Mouse (Mus musculus) neural tube, embryonic 12.5 days (tissue): ENCODE results near the gene Hsd11b2. TPM values are rescaled to one million over a fixed set of nuclear protein-coding genes. Genes with fewer than 3 reads are reported as not detected.

Source experiments
- ATAC-seq: fragments of 200-750 bp; cut with Nextera tagmentation; 2 replicates; pipeline ENCODE4 v1.8.0; 2017; ENCODE audit warnings: low read depth, mild to moderate bottlenecking, moderate TSS enrichment, moderate library complexity; ENCODE audit not compliant: low FRiP score
- H3K27ac ChIP-seq: fragments of 300-500 bp; sonication (generic); 2 replicates; pipeline ENCODE4 v1.5.1; 2016
- H3K27me3 ChIP-seq: fragments of 300-500 bp; sonication (generic); replicated peaks from 2 replicates; pipeline ENCODE4 v1.6.1; 2016; ENCODE audit warnings: mild to moderate bottlenecking
- H3K36me3 ChIP-seq: fragments of 300-500 bp; sonication (generic); 2 replicates; pipeline ENCODE4 v1.6.1; 2016; ENCODE audit warnings: mild to moderate bottlenecking
- H3K4me1 ChIP-seq: fragments of 300-500 bp; sonication (generic); 2 replicates; pipeline ENCODE4 v1.6.1; 2016
- H3K4me2 ChIP-seq: fragments of 300-500 bp; sonication (generic); replicated peaks from 2 replicates; pipeline ENCODE4 v1.6.1; 2016; ENCODE audit warnings: mild to moderate bottlenecking
- H3K4me3 ChIP-seq: fragments of 300-500 bp; sonication (generic); 2 replicates; pipeline ENCODE4 v1.5.1; 2016
- H3K9ac ChIP-seq: fragments of 300-500 bp; sonication (generic); 2 replicates; pipeline ENCODE4 v1.6.1; 2016; ENCODE audit warnings: mild to moderate bottlenecking
- H3K9me3 ChIP-seq: fragments of 300-500 bp; sonication (generic); 2 replicates; pipeline ENCODE4 v1.6.1; 2016; ENCODE audit warnings: mild to moderate bottlenecking
- WGBS: fragments of 180-500 bp; shearing (Covaris S2); methylation state at CpG from one replicate; pipeline ENCODE4 v1.1.7; 2016; 5-methylcytosine and 5-hydroxymethylcytosine counted together
- polyA plus RNA-seq: library from polyadenylated mRNA; unstranded; fragments of >200 nt; fragmentation: Nextera tagmentation; extraction: Ambion mirVana; gene quantifications from 2 replicates; pipeline ENCODE4 v1.2.1, GENCODE M21; 2016

Hsd11b2 gene
- 23.8 and 25.7 TPM in 2 replicates for polyA plus RNA-seq

- Histone ChIP-seq H3K4me2 (peak within 1 kb of the TSS; percentile 96), H3K27me3 (peaks cover 10% of the 10 kb centered on the region; the same call in 1 of the 2 replicates), H3K36me3 (peaks cover 16% of the 10 kb centered on the region), H3K4me1 (peaks cover 52% of the 10 kb centered on the region), H3K9me3 (no peaks in the 10 kb centered on the region), H3K27ac (peak within 1 kb of the TSS; percentile 72), H3K9ac (peak within 1 kb of the TSS; percentile 81), H3K4me3 (peak within 1 kb of the TSS; percentile 63)
- under 1% methylated on average over 63 of the region's 68 CpGs for WGBS
- ATAC-seq = peak; percentile 57
These were observed at the start of gene Hsd11b2 for GRCm38 (mm10) chr8:105518436-105519313. Hsd11b2 (plus strand) TSS chr8:105518755.

GRCm38 (mm10) chr8:105469041-105469695, 49.4 kb upstream of the Hsd11b2 start:
- peak overlapping the region; percentile 69 for H3K4me2 ChIP-seq
- H3K36me3 ChIP-seq = peaks cover 26% of the 10 kb centered on the region
- peak overlapping the region; percentile 54 for H3K9ac ChIP-seq
- H3K27me3 ChIP-seq = peaks cover 6% of the 10 kb centered on the region; the same call in 1 of the 2 replicates
- 19% methylated on average over 6 of the region's 6 CpGs for WGBS
- peak overlapping the region; percentile 46 for H3K4me3 ChIP-seq
- peak; percentile 53 for ATAC-seq
- no peaks in the 10 kb centered on the region for H3K9me3 ChIP-seq
- H3K4me1 ChIP-seq = peaks cover 68% of the 10 kb centered on the region
- peak overlapping the region; percentile 72 for H3K27ac ChIP-seq

GRCm38 (mm10) chr8:105469816-105470215, 48.7 kb upstream of the Hsd11b2 start:
- Histone ChIP-seq H3K9me3 (no peaks in the 10 kb centered on the region), H3K9ac (peak overlapping the region; percentile 54), H3K4me2 (peak overlapping the region; percentile 69), H3K27ac (peak overlapping the region; percentile 72), H3K36me3 (peaks cover 26% of the 10 kb centered on the region), H3K4me3 (peak overlapping the region; percentile 46), H3K27me3 (peaks cover 6% of the 10 kb centered on the region; the same call in 1 of the 2 replicates), H3K4me1 (peaks cover 68% of the 10 kb centered on the region)
- ATAC-seq = no peak
- WGBS = 74% methylated on average over 5 of the region's 5 CpGs

- peaks cover 69% of the 10 kb centered on the region for H3K4me1 ChIP-seq
- H3K36me3 ChIP-seq = peaks cover 26% of the 10 kb centered on the region
- H3K9me3 ChIP-seq = no peaks in the 10 kb centered on the region
These were observed 48.3 kb upstream of the Hsd11b2 start for GRCm38 (mm10) chr8:105470262-105470661.

GRCm38 (mm10) chr8:105470681-105471313, 47.8 kb upstream of the Hsd11b2 start:
- Histone ChIP-seq H3K4me2 (peak overlapping the region; percentile 69), H3K27ac (peak overlapping the region; percentile 72), H3K9me3 (no peaks in the 10 kb centered on the region), H3K36me3 (peaks cover 28% of the 10 kb centered on the region), H3K4me1 (peaks cover 75% of the 10 kb centered on the region), H3K27me3 (peaks cover 6% of the 10 kb centered on the region; the same call in 1 of the 2 replicates), H3K9ac (peak overlapping the region; percentile 54), H3K4me3 (peak overlapping the region; percentile 46)
- 13% methylated on average over 11 of the region's 11 CpGs for WGBS
- ATAC-seq = peak; percentile 87

More at GRCm38 (mm10) chr8:105470262-105470661, 48.3 kb upstream of the Hsd11b2 start:
- WGBS = 56% methylated on average over 5 of the region's 5 CpGs
- H3K4me2 ChIP-seq = peak overlapping the region; percentile 69
- peak overlapping the region; percentile 54 for H3K9ac ChIP-seq
- peaks cover 6% of the 10 kb centered on the region; the same call in 1 of the 2 replicates for H3K27me3 ChIP-seq
- peak overlapping the region; percentile 72 for H3K27ac ChIP-seq
- peak overlapping the region; percentile 46 for H3K4me3 ChIP-seq
- no peak for ATAC-seq

- H3K36me3 ChIP-seq = peaks cover 23% of the 10 kb centered on the region
- peak within 1 kb of the TSS; percentile 69 for H3K4me2 ChIP-seq
- peak within 1 kb of the TSS; percentile 46 for H3K4me3 ChIP-seq
- no peaks in the 10 kb centered on the region for H3K9me3 ChIP-seq
- peaks cover 9% of the 10 kb centered on the region; the same call in 1 of the 2 replicates for H3K27me3 ChIP-seq
- 2% methylated on average over 25 of the region's 25 CpGs for WGBS
- ATAC-seq = peak; percentile 87
- H3K27ac ChIP-seq = peak within 1 kb of the TSS; percentile 72
- peaks cover 76% of the 10 kb centered on the region for H3K4me1 ChIP-seq
- H3K9ac ChIP-seq = peak within 1 kb of the TSS; percentile 54
These were observed 47.1 kb upstream of the Hsd11b2 start, which contains the start of gene Tppp3 for GRCm38 (mm10) chr8:105471314-105472015. Tppp3 (minus strand) TSS chr8:105471526.

GRCm38 (mm10) chr8:105472414-105472932, 46.1 kb upstream of the Hsd11b2 start:
- H3K36me3 ChIP-seq = peaks cover 13% of the 10 kb centered on the region
- WGBS = 14% methylated on average over 23 of the region's 23 CpGs
- no peaks in the 10 kb centered on the region for H3K9me3 ChIP-seq
- H3K9ac ChIP-seq = no peak overlapping the region
- H3K4me3 ChIP-seq = no peak overlapping the region
- H3K27me3 ChIP-seq = peaks cover 9% of the 10 kb centered on the region; the same call in 1 of the 2 replicates
- H3K27ac ChIP-seq = no peak overlapping the region
- peaks cover 76% of the 10 kb centered on the region for H3K4me1 ChIP-seq
- ATAC-seq = no peak
- peak overlapping the region; percentile 18; the same call in 1 of the 2 replicates for H3K4me2 ChIP-seq

GRCm38 (mm10) chr8:105472983-105473382, 45.6 kb upstream of the Hsd11b2 start:
- H3K4me1 ChIP-seq = peaks cover 76% of the 10 kb centered on the region
- no peak overlapping the region for H3K9ac ChIP-seq
- H3K27me3 ChIP-seq = peaks cover 9% of the 10 kb centered on the region; the same call in 1 of the 2 replicates
- no peak for ATAC-seq
- WGBS = 55% methylated on average over 9 of the region's 9 CpGs
- no peak overlapping the region for H3K27ac ChIP-seq
- H3K9me3 ChIP-seq = no peaks in the 10 kb centered on the region
- peaks cover 8% of the 10 kb centered on the region; the same call in 1 of the 2 replicates for H3K36me3 ChIP-seq
- H3K4me2 ChIP-seq = no peak overlapping the region
- H3K4me3 ChIP-seq = no peak overlapping the region

- no peaks in the 10 kb centered on the region for H3K9me3 ChIP-seq
- 0 out of 2 replicates have a peak overlapping the region, but pooled peaks have one; percentile 13 for H3K9ac ChIP-seq
- no peak for ATAC-seq
- no peak overlapping the region for H3K4me3 ChIP-seq
- 23% methylated on average over 17 of the region's 17 CpGs for WGBS
- H3K36me3 ChIP-seq = peaks cover 3% of the 10 kb centered on the region; the same call in 1 of the 2 replicates
- peak overlapping the region; percentile 38 for H3K4me2 ChIP-seq
- peak overlapping the region; percentile 17; the same call in 1 of the 2 replicates for H3K27ac ChIP-seq
- H3K27me3 ChIP-seq = peaks cover 9% of the 10 kb centered on the region; the same call in 1 of the 2 replicates
- H3K4me1 ChIP-seq = peaks cover 68% of the 10 kb centered on the region
These were observed 44.5 kb upstream of the Hsd11b2 start for GRCm38 (mm10) chr8:105473816-105474606.

- Histone ChIP-seq H3K4me1 (peaks cover 62% of the 10 kb centered on the region), H3K4me3 (no peak overlapping the region), H3K27ac (peak overlapping the region; percentile 17; the same call in 1 of the 2 replicates), H3K27me3 (peaks cover 9% of the 10 kb centered on the region; the same call in 1 of the 2 replicates), H3K4me2 (peak overlapping the region; percentile 38), H3K36me3 (peaks cover 3% of the 10 kb centered on the region; the same call in 1 of the 2 replicates), H3K9me3 (no peaks in the 10 kb centered on the region), H3K9ac (0 out of 2 replicates have a peak overlapping the region, but pooled peaks have one; percentile 13)
- WGBS = 47% methylated on average over 5 of the region's 5 CpGs
- ATAC-seq = no peak
These were observed 43.9 kb upstream of the Hsd11b2 start for GRCm38 (mm10) chr8:105474680-105475079.
